Mouse (Mus musculus) adrenal gland, postnatal 25 days (tissue): ENCODE measurements around the gene Rnf225. TPM values are rescaled to one million over a fixed set of nuclear protein-coding genes. Genes with fewer than 3 reads are reported as not detected.
"Not testable (repeated sequence)": the region's sequence is repeated elsewhere in the genome, so short reads cannot be mapped to it uniquely, and the experiment has no call there.

Source experiments
- DNase-seq: peaks from one replicate; pipeline ENCODE4 v3.0.0; 2021; ENCODE audit warnings: mixed read lengths
- total RNA-seq: library from RNA; stranded (reverse); gene quantifications from 2 replicates; pipeline ENCODE4 v1.2.3, GENCODE M21; 2021

Gene Rnf225
- total RNA-seq, 1 experiment from 2014 or later = 0.18 TPM

DNA sequence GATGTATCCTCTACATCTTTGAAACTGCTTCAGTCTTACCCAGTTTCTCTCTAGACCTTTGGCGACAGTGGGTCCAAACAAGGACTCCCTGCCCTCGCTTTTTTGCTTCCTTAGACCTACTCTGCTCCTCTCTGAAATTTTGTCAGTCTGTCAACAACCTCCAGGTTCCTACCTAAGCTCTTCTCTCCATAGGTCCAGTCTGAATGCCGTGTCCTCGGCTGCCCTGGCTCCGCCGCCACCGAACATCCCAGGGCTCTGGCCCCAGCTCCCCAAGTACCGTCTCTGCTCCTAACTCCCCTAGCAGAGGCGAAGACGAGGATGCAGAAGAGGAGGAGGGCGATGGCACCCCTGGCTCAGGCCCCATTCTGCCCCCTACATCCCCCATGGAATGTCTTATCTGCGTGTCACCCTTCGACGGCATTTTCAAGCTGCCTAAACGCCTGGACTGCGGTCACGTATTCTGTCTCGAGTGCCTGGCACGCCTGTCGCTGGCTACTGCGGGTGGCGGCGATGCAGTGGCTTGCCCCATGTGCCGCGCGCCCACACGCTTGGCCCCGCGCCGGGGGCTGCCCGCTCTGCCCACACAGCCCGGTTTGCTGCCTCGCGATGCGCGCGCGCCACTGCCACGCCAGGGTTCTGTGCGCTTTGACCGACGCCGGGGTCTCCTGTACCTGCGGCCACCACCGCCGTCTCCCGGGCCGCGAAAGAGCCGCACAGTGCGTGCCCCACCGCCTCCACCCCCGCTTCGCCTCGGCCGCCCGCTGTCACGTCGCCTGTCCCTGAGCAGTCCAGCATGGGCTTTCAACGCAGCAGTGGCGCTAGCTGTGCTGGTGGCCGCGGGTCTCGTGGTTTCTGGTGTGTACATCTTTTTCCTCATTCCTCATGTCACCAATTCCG lies 725 bp downstream of the Rnf225 start:
- DNase-seq = peak; percentile 31

- DNase-seq = no peak
Observed at GRCm38 (mm10) chr7:12933615-12934140, 6.5 kb downstream of the Rnf225 start.

GRCm38 (mm10) chr7:12934808-12935207 lies 7.6 kb downstream of the Rnf225 start:
- DNase-seq = no peak

DNA sequence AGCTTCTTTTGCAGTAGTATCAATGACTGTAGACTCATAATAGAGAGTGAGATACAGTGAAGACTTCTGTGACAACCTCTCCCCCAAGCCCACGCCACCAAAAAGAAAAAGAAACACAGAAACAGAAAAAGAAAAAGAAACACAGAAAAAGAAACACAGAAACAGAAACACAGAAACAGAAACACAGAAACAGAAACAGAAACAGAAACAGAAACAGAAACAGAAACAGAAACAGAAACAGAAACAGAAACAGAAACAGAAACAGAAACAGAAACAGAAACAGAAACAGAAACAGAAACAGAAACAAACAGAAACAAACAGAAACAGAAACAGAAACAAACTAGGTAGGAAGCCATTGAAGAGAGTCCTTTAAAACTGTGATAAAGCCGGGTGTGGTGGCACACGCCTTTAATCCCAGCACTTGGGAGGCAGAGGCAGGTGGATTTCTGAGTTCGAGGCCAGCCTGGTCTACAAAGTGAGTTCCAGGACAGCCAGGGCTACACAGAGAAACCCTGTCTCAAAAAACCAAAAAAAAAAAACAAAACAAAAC lies 10.1 kb downstream of the Rnf225 start:
- not testable (repeated sequence) for DNase-seq

DNA sequence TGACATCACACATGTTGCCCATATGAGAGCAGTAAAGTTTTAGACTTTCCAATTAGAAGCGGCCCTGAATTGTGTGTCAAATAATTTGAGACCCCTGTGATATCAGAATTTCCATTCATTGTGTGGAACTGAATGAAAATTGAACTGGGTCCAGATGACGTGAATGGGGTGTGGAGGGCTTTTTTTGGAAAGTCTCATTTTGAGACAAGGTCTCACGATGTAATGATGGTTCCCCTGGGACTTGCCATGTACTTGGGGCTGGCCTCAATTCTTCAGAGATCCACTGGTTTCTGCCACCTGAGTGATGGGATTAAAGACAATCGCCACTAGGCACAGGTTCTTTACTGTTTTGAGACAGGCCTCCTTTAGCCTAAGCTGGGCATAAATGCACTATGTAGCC lies 13.4 kb downstream of the Rnf225 start:
- DNase-seq = no peak

DNA sequence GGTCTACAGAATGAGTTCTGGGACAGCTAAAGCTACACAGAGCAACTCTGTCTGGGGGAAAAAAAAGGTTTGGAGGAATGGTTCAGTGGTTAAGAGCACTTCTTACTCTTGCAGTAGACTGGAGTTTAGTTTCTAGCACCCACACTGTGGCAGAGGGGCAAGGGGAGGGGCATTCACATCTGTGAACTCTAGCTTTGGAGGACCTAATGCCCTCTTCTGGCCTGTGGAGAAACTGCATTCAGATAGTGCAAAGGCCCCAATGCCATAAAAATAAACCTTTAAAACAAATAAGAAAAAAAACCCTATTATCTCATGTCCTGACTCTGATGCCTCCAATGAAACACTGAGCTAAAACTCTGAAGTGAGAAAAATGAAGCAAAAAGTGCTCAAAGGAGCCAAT lies 16.3 kb downstream of the Rnf225 start:
- DNase-seq = no peak

- peak; percentile 88 for DNase-seq
Observed at GRCm38 (mm10) chr7:12949032-12949871, 22.0 kb downstream of the Rnf225 start.

GRCm38 (mm10) chr7:12949872-12950229 lies 22.6 kb downstream of the Rnf225 start:
- DNase-seq = no peak

DNA sequence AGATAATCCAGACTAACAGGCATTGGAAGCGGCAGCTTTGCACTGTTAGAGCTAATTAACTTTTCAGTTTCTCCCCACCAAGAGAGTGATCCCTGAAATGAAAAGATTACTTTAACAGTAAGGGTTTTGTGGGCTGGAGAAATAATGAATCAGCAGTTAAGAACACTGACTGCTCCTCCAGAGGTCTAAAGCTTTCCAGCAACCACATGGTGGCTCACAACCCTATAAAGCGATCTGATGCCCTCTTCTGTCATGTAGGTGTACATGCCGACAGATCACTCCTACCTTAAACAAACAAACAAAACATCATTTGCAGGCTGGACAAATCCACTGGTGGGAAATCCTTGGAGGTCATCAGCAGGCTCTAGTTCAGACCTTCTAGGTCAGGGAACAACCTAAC lies 27.7 kb downstream of the Rnf225 start:
- DNase-seq = no peak

DNA sequence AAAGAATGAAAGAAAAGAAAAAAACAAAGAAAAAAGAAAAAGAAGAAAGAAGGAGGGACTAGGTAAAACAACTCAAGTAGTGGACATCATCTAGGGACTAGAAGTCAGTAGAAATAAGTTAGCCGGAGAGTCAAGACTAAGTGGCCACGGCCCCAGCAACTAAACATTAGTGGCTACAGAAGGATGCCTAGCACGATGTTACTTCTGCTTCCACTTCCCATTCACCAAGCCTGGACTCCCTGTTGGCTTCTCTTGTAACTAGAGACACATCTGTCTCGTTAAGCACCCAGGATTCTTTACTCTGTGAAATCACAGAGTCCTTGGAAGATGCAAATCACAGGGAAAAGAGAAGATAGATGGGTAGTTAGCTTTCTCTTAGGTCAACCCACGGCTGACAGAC lies 30.3 kb downstream of the Rnf225 start:
- DNase-seq = no peak

DNA sequence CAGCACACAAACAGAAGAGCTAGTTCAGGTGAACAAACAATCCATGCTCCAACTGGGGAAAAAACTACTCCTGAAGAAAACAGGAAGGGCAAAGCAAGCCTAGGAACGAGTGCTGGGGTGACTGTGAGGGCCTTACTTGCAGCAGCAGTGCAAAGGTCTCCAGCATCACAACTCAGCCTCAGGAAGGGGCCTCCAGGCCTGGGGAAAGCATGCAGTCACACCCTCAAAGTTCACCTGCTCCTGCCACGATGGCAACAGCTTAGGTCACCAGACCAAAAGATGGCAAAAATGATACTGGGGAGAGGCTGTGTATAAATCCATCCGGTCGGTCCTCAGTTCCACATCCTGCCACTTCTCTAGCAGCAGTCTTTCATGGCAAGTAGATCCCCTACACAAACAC lies 31.7 kb downstream of the Rnf225 start:
- no peak for DNase-seq

- no peak for DNase-seq
Observed at GRCm38 (mm10) chr7:12959718-12960117, 32.5 kb downstream of the Rnf225 start.

- DNase-seq = peak; percentile 25
Observed at GRCm38 (mm10) chr7:12961511-12962141, 34.4 kb downstream of the Rnf225 start.

- peak; percentile 89 for DNase-seq
Observed at GRCm38 (mm10) chr7:12965678-12966091, 38.5 kb downstream of the Rnf225 start, which contains the start of gene Zfp324. Gene Zfp324 (plus strand): TSS chr7:12965838.

DNA sequence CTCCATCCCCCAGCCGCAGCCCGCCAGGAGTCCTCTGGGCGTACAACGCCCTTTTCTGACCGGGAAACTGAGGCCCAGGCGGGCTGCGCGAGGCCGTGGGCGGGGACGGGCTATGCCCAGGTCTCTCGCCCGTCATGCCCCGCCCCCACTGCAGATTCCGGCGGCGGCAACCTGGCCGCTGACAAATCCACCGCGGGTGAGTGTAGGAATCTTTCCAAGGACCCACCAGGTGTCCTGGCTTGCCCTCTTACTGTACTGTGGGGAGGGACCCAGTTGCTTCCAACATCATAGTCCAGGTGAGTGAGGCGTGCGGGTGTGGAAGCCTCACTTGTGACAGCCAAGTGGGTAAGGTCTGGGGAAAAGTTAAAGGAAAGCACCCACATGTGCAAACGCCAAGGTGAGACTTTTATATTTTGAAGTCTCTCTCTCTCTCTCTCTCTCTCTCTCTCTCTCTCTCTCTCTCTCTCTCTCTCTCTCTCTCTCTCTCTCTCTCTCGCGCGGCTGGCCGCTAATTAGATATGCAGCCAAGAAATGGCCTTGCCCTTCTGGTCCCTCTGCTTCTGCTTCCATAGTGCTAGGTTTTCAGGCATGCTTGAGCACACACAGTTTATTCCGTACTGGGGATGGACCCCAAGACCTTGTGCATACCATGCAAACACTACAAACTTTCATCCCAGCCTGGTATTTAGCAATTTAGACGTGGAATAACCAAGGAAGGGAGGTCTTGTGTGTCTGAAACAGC lies 39.1 kb downstream of the Rnf225 start:
- peak; percentile 78 for DNase-seq

GRCm38 (mm10) chr7:12970906-12971305 lies 43.7 kb downstream of the Rnf225 start:
- no peak for DNase-seq

DNA sequence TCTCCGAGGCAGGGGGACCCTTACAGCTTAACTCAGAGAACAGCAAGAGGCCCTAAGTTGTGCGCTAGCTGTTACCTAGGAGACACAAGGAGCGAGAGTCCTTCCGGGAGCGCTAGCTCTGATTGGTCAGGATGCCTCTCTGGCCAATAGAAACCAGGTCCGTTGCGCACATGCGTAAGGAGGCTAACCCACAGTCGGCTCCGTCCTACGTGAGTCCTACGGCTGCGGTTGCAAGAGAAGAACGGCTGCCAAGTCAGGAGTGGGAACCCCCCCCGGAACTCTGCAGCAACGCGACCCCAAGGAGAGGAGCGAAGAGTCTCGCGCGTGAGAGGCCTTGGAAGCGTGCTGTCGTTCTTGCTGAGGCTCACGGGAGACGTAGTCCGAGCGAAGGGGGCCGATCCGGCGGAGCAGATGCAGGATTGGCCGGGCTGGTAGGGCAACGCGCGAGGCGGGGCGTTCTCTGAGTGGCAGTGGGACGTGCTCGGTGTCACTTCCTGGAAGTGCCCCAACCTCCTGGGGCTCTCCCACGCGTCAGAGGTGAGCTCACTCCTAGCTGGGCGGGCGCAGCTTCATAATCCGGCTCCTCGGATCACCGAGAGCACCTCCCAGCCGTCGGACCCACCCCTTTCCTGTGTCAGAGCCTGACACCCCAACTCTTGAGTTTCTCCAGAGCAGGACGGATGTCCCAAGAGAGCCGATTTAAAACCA lies 50.6 kb downstream of the Rnf225 start, which contains the start of gene Zfp446:
Zfp446 (plus strand) TSS at position 167 of the 708 bp plus-strand sequence.
- peak; percentile 97 for DNase-seq

GRCm38 (mm10) chr7:12978931-12979722 lies 51.9 kb downstream of the Rnf225 start:
- DNase-seq = no peak

DNA sequence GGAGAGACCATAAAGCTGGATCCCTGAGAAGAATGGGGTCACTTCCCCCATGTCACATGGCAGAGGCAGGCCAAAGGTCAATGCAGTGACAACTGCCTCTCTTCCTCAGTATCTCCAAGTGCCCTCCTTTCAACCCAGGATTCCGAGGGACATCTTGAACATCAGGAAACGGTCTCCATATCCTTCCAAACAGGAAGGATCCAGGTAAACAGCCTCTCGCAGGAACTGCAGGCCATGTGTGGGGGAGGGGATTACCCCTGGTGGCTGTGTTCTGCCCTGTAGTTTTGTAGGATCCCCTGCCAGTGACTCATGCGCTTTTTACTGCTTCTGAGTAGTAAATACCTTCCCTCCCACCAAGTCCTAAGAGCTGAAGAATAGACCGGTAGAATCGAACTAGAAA lies 52.6 kb downstream of the Rnf225 start:
- DNase-seq = no peak

GRCm38 (mm10) chr7:12980291-12980690 lies 53.1 kb downstream of the Rnf225 start:
- DNase-seq = no peak
